Mouse (Mus musculus): Measurements from ENCODE around the gene Ncl.

DNA sequence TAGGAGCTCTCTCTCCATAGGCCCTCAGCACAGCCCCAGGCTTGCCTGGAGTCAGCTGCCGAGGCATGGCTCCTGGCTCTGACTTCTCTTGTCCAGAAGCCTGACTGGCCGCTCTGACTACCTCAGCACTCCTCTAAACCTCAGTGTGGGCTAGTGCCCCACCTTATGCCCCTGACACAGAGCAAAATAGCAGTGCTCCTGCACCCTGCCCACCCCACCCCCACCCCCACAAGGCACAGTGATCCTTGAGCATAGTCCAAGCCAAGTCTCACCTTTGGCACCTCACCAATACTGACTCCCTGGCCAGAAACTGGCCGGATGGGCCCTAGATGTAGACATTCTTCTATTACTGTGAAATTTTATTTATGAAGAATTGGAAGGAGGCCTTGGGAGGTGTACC lies 52.5 kb downstream of the Ncl start:
- TF ChIP-seq CTCF (conservative IDR thresholded peaks at IDR 0.05; ENCODE audit: low read length) (no peak), POU5F1 (IDR thresholded peaks at IDR 0.05; ENCODE audit: borderline replicate concordance, low read length) (no peak), NANOG (IDR thresholded peaks at IDR 0.05; ENCODE audit: borderline replicate concordance, low read length) (no peak)
